Mouse (Mus musculus): ENCODE measurements around the gene Atp11a.

GRCm38 (mm10) chr8:12903790-12904415 lies 147.1 kb downstream of the Atp11a start:
- TF ChIP-seq CTCF (IDR thresholded peaks at IDR 0.05; ENCODE audit: extremely low read depth, insufficient read length, insufficient replicate concordance, low read depth, low read length) (no peak), POLR2A (IDR thresholded peaks at IDR 0.05; ENCODE audit: low read depth, low read length) (no peak)

Data from small intestine, adult 2 months (tissue).